Mouse (Mus musculus): ENCODE measurements around the gene Rpl39l. TPM values are rescaled to one million over a fixed set of nuclear protein-coding genes. Genes with fewer than 3 reads are reported as not detected.
"Not testable (repeated sequence)": the region's sequence is repeated elsewhere in the genome, so short reads cannot be mapped to it uniquely, and the experiment has no call there.

Gene Rpl39l
- total RNA-seq (2017), result 2.0 TPM in 1 of 3 replicates, not detected in the others

- ATAC-seq (replicated peaks; ENCODE audit: insufficient number of reproducible peaks, low FRiP score, low TSS enrichment, poor library complexity, severe bottlenecking), result no peak
These were observed at the start of gene Rpl39l for GRCm38 (mm10) chr16:10170005-10170404. Rpl39l (plus strand) TSS chr16:10170226.

GRCm38 (mm10) chr16:10127586-10127985 is 42.4 kb upstream of the Rpl39l start:
- ATAC-seq (replicated peaks; ENCODE audit: insufficient number of reproducible peaks, low FRiP score, low TSS enrichment, poor library complexity, severe bottlenecking), result no peak

GRCm38 (mm10) chr16:10129052-10129911 is 40.7 kb upstream of the Rpl39l start:
- ATAC-seq (replicated peaks; ENCODE audit: insufficient number of reproducible peaks, low FRiP score, low TSS enrichment, poor library complexity, severe bottlenecking), result no peak

GRCm38 (mm10) chr16:10143166-10143565 is 26.9 kb upstream of the Rpl39l start:
- ATAC-seq (replicated peaks; ENCODE audit: insufficient number of reproducible peaks, low FRiP score, low TSS enrichment, poor library complexity, severe bottlenecking), result no peak

- ATAC-seq (replicated peaks; ENCODE audit: insufficient number of reproducible peaks, low FRiP score, low TSS enrichment, poor library complexity, severe bottlenecking), result no peak
These were observed 22.6 kb upstream of the Rpl39l start for GRCm38 (mm10) chr16:10147401-10147800.

GRCm38 (mm10) chr16:10169123-10169905 is 712 bp upstream of the Rpl39l start:
- no peak for ATAC-seq (replicated peaks; ENCODE audit: insufficient number of reproducible peaks, low FRiP score, low TSS enrichment, poor library complexity, severe bottlenecking)

- no peak for ATAC-seq (replicated peaks; ENCODE audit: insufficient number of reproducible peaks, low FRiP score, low TSS enrichment, poor library complexity, severe bottlenecking)
These were observed 1.2 kb downstream of the Rpl39l start for GRCm38 (mm10) chr16:10171276-10171675.

GRCm38 (mm10) chr16:10172179-10172820 is 2.3 kb downstream of the Rpl39l start:
- no peak for ATAC-seq (replicated peaks; ENCODE audit: insufficient number of reproducible peaks, low FRiP score, low TSS enrichment, poor library complexity, severe bottlenecking)

GRCm38 (mm10) chr16:10187461-10187860 is 17.4 kb downstream of the Rpl39l start:
- not testable (repeated sequence) for ATAC-seq (replicated peaks; ENCODE audit: insufficient number of reproducible peaks, low FRiP score, low TSS enrichment, poor library complexity, severe bottlenecking)

GRCm38 (mm10) chr16:10192679-10193506 is 22.9 kb downstream of the Rpl39l start, which contains the start of gene Atf7ip2:
Atf7ip2 (plus strand) TSS chr16:10192712.
- ATAC-seq (replicated peaks; ENCODE audit: insufficient number of reproducible peaks, low FRiP score, low TSS enrichment, poor library complexity, severe bottlenecking), result no peak

GRCm38 (mm10) chr16:10208777-10209176 is 38.8 kb downstream of the Rpl39l start:
- no peak for ATAC-seq (replicated peaks; ENCODE audit: insufficient number of reproducible peaks, low FRiP score, low TSS enrichment, poor library complexity, severe bottlenecking)

- not testable (repeated sequence) for ATAC-seq (replicated peaks; ENCODE audit: insufficient number of reproducible peaks, low FRiP score, low TSS enrichment, poor library complexity, severe bottlenecking)
These were observed 46.3 kb downstream of the Rpl39l start for GRCm38 (mm10) chr16:10216366-10216765.

- ATAC-seq (replicated peaks; ENCODE audit: insufficient number of reproducible peaks, low FRiP score, low TSS enrichment, poor library complexity, severe bottlenecking), result not testable (repeated sequence)
These were observed 47.0 kb downstream of the Rpl39l start for GRCm38 (mm10) chr16:10217020-10217419.

Other genes starting within 250 kb of the Rpl39l start
- not detected in 3 replicates for gene Grin2a, start 174.7 kb upstream of the Rpl39l start, total RNA-seq (2017)
- gene Atf7ip2, start 22.5 kb downstream of the Rpl39l start, total RNA-seq (2017), result not detected in 3 replicates
- gene Emp2, start 143.7 kb downstream of the Rpl39l start, total RNA-seq (2017), result not detected in 3 replicates
- gene Tekt5, start 225.3 kb downstream of the Rpl39l start, total RNA-seq (2017), result not detected in 3 replicates
- 49.0 to 60.7 TPM (median 51.0 TPM) in 3 replicates for gene Nubp1, start 241.7 kb downstream of the Rpl39l start, total RNA-seq (2017)

Measured in monocyte, adult 5-6 weeks (primary cell).